Mouse (Mus musculus) liver, postnatal 0 days (tissue): ENCODE measurements at regions not wholly inside any gene's neighbourhood (a gene's known extent, or its start where the extent isn't known, plus 50 kb on each side); places are given as distances from the start of the nearest gene placed in this dataset.

Experiments used
- CTCF ChIP-seq: sonication (generic); IDR thresholded peaks from 2 replicates; pipeline ENCODE4 v1.5.1; 2016; ENCODE audit warnings: antibody characterized with exemption, low read depth
- EP300 ChIP-seq: IDR thresholded peaks from 2 replicates; pipeline ENCODE4 v1.6.1; 2016; ENCODE audit warnings: antibody characterized with exemption, low read depth, mild to moderate bottlenecking

- no peak for TF ChIP-seq CTCF
- TF ChIP-seq EP300, result no peak
These were observed 401.1 kb downstream of the Tex13c3 start for GRCm38 (mm10) chrX:19080021-19080420.
